Mouse (Mus musculus): ENCODE data around the gene Prdm2. TPM values are rescaled to one million over a fixed set of nuclear protein-coding genes. Genes with fewer than 3 reads are reported as not detected.

Prdm2 gene
- 8.9 and 9.6 TPM in 2 replicates for polyA plus RNA-seq (2015; fragmentation: Nextera tagmentation; extraction: Ambion mirVana)

DNA sequence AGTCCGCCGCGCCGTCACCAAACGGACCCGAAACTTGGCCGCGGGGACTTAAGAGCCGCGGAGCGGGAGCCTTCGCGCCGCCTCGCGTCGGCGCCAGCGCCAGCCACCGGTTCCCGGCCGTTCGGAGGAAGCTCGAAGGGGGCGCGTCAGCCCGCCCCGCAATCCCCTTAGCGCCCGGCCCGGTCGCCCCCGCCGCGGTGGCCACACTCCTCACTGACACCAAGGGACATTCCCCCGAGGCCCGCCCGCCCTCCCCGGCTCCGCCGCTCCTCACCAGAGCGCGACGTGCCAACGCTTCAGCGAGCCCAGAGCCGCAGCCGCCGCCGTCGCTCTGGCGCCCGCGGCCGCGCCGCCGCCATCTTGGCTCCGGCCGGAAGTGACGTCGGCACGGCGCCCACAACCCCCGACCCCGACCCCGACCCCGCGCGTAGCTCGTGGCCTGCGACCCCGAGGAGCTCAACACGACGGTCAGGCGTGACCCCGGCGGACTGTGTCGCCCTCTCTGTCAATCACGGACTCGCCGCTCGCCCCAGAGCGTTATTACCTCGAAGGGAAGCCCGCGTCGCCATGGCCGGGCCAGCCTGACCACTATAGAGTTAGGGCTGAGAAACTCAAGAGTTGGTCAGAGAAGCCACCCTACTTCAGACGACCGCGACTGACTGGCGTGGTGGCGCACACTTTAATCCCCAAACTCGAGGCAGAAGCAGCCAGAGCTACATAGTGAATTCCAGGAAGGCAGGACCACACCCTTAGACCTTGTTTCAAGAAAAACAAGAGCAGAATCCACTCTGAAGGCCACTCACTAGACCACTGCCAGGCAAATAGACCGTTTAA is at the start of gene Prdm2:
TSS of gene Prdm2 (minus strand) at position 655 of the 834 bp plus-strand sequence.
- peak; percentile 67 for DNase-seq (ENCODE audit: low spot score)

DNA sequence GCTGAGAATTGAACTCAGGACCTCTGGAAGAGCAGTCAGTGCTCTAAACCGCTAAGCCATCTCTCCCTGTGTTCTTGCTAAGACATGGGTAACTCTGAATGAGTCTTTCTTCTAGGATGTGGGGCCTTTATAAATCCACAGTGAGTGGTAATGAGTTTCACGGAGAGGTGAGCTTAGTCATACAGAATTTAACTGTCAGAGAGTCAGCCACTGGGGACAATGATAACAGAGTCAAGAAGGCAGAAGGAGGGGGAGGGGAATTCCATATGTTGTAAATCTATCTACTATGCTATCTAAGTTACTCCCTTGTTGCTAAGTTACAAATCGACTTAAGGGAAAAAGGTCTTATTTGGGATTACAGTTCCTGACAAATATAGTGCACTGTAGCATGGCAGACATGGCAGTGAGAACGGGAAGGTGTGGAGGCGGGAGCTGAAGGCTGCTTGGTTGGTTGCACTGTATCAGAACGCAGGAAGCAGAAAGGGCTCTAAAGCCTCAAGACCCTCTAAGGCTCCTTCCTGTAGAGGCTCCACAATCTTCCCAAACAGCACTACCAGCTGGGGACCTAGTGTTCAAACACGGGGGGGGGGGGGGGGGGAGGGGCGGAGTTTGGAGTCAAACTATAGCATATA is 47.0 kb upstream of the Prdm2 start:
- DNase-seq (ENCODE audit: low spot score): no peak

DNA sequence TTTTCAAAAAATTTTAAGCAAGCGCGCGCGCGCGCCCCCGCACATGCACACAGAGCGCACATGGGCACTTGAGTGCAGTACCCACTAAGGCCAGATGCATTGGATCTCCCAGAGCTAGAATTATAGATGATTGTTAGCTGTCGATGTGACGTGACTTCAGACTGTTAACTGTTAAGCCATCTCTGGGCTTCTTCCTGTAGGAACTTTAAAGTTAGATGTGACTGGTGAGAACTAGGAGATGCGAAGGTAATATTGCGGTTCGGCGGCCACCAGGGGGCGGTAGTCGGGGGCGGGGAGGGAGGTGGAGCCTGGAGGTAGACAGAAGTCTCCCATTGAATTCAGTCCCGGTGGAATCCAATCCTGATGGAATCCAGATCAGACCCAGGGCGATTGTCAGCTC is 45.7 kb upstream of the Prdm2 start:
- peak; percentile 23 for DNase-seq (ENCODE audit: low spot score)

- no peak for DNase-seq (ENCODE audit: low spot score)
Observed at GRCm38 (mm10) chr4:143257971-143258370, 45.2 kb upstream of the Prdm2 start.

GRCm38 (mm10) chr4:143255541-143255940 is 42.7 kb upstream of the Prdm2 start:
- DNase-seq (ENCODE audit: low spot score): no peak

DNA sequence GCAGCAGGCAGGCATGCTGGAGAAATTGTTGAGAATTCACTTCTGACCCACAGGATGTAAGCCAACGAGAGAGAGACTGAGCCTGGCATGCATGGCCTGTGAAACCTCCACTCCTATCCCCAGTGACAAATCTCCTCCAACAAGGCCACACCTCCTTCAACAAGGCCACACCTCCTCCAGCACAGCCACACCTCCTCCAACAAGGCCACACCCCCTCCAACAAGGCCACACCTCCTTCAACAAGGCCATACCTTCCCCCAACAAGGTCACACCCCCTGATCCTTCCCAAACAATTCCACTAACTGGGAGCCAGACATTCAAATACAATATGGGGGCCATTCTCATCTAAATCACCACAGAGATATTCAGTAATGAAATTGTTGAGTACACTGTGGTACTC is 40.6 kb upstream of the Prdm2 start:
- no peak for DNase-seq (ENCODE audit: low spot score)

- DNase-seq (ENCODE audit: low spot score): peak; percentile 40
Observed at GRCm38 (mm10) chr4:143248050-143248449, 35.3 kb upstream of the Prdm2 start.

DNA sequence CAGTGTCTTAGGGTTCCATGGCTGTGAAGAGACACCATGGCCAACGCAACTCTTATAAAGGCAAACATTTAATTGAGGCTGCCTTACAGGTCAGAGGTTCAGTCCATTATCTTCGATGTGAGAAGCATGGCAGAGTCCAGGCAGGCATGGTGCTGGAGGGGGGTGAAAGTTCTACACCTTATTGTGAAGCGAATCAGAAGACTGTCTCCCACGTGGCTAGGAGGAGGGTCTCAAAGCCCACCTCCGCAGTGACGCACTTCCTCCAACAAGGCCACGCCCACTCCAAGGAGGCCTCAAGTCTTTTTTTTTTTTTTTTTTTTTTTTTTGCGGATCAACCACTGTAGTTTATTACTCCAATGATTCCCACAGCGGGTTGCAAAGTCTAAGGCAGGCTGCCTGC is 28.5 kb upstream of the Prdm2 start:
- no peak for DNase-seq (ENCODE audit: low spot score)

DNA sequence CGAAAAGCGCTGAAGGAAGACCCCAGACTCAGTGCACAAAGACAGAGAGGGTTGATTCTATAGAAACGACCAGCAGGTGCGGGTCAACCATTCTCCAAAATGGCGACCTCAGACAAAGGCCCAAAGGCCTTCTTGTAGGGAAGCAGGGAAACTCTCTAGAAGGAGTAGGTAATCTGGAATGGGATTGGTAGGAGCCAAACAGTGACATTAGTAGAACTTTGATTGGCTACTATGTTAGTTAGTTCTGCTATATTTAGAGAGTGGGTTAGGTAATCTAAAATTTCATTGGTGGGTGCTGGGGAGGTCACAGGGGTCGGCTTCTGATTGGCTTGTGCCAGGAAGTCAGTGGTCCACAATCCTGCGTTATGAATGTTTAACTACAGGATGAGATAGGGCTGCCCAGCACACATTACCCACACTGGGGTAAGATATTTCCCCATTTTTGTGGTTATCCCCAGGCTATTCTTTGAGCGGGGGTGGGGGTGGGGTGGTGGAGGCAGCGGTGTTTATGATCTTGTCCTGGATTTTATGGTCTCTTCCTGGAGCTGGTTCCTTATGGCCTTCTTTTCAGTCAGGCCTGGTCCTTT is 26.9 kb upstream of the Prdm2 start:
- DNase-seq (ENCODE audit: low spot score): no peak

DNA sequence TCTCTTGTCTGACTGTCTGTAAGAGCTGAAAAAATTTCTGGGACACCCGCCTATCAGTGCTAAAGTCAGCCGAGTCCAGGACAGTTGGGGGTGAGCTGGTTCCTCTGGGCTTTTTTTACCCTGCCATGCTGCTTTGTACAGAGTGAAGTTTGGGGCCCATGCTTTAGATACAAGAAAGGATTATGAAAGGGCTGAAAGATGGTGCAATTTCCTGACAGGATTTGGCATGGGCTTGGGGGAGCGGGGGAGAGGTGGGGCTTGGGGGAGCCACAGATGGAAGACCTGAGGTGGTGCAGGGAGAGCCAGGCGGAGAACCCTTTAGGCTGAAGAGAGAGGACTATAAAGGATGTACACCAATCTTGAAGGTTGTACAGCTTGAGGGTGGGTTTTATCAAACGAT is 26.3 kb upstream of the Prdm2 start:
- no peak for DNase-seq (ENCODE audit: low spot score)

DNA sequence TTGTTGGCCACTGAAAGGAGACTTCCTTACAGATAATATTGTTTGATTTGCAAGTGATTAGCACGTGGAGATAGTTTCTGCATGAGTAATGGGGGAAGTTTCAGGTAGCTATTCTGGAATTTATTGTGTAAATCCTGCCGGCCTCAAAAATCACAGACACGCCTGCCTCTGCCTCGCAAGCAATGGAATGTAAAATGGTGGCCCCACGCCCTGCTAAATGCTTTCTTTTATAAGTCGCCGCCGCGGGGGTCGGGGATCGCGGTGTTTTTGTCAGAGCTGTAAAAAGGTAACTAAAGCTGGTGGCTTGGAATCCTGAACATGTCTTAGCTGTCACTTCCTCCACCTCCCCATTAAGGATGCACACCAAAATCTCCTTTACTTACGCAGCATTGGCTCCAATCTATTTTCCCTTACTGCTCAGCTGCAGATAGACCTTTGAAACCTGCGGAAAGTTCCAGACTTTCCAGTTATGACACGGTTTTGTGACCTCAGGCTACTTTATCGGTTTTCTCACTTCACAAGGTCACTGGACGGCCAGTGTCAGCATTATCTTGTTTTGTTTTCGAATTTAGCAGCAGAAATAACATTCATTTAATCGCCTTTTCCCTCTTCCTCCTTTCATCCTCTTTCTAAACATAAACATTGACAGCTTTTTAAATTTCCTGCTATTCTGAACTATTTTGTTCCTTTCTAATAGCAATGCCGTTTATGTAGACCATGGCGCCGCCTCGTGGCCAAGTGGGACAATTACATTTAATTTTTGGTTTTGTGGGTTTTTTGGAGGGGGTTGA is 25.6 kb upstream of the Prdm2 start:
- peak; percentile 44 for DNase-seq (ENCODE audit: low spot score)

DNA sequence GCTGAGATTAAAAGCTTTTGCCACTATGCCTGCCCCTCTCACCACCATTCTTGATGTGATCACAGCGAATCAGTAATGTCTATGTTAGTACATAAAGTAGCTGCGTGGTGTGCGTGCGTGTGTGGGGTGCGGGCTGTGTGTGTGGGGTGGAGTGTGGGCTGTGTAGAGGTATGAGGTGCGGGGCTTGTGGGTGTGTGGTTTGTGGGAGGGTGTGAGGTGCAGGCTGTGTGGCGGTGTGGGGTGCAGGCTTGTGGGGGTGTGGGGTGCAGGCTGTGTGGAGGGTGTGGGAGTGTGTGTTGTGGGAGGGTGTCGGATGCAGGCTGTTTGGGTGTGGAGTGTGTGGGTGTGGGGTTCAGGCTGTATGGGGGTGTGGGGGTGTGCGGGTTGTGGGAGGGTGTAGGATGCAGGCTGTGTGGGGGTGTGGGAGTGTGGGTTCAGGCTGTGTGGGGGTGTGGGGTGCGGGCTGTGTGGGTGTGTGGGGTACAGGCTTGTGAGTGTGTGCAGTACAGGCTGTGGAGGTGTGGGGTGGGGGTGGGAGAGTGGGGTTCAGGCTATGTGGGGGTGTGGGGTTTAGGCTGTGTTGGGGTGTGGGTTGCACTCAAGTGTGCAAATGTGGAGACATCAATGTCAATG is 19.1 kb upstream of the Prdm2 start:
- DNase-seq (ENCODE audit: low spot score): no peak

DNA sequence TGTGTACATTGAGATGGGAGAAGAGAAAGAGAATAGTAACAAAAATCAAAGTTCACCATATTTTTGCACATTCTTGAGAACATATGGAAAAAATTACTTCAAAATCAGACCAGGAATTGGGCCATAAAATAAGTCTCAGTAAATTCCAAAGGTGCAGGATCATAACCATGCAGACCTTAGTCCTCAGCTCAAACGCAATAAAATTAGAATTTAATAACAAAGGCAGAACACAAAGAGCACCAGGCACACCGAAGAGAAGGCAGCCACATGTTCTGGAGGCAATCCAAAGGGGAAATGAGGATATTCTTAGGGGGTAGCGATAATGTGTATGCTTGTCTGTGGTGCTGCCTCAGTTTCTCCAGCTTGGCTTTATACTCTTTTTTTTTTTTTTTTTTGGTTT is 18.3 kb upstream of the Prdm2 start:
- DNase-seq (ENCODE audit: low spot score): no peak

DNA sequence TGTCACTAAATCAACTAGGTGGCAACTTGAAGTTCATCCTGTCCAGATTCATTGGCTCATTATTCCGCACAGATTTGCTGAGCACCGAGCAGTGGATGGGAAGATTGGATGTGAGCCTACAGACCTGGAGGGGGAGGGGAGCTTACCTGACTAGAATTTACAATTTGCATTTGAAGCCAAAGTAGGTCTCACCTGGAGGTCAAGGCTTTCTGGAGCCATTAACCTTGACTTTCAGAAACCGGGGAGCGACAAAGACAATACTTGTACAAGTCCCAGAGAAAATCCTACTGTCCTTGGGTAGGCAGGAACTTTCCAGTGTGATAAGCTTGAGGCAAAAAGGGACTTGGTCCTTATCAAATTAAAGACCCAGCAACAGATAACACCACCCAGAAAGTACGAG is 15.2 kb upstream of the Prdm2 start:
- DNase-seq (ENCODE audit: low spot score): no peak

DNA sequence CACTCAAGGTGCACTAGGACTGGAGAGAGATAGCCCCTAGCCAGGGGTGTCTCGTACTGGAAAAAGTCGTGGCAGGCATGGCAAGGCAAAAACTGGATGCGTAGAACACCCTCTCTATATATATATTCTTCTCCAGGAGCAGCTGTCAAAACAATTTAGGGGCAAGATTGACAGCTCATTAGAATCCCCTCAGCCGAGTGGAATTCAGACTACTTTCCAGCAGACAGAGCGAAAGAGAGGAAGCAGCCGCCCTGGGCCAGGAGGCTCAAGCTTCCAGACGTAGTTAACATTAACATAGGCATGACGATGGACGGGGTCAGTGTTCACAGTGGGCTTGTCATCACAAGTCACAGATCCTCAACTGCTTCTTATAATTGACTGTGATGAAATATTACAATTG is 13.1 kb upstream of the Prdm2 start:
- no peak for DNase-seq (ENCODE audit: low spot score)

GRCm38 (mm10) chr4:143219316-143219751 is 6.5 kb upstream of the Prdm2 start:
- DNase-seq (ENCODE audit: low spot score): peak; percentile 78

DNA sequence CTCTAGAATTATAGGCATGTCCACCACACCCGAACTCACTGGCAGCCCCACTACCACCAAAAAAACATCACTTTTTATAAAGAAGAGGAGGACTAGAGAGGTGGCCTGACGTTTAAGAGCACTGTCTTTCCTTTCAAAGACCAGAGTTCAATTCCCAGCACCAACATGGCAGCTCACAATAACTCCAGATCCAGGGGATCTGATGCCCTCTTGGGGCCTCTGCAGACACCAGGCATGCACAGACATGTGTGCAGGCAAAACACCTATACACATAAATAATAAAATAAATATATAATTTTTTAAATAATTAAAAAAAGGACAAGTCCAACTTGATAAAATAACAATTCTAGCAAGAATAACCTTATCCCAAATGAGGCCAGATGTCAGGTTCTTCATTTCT is 6.1 kb upstream of the Prdm2 start:
- DNase-seq (ENCODE audit: low spot score): no peak

- no peak for DNase-seq (ENCODE audit: low spot score)
Observed at GRCm38 (mm10) chr4:143217189-143217588, 4.4 kb upstream of the Prdm2 start.

DNA sequence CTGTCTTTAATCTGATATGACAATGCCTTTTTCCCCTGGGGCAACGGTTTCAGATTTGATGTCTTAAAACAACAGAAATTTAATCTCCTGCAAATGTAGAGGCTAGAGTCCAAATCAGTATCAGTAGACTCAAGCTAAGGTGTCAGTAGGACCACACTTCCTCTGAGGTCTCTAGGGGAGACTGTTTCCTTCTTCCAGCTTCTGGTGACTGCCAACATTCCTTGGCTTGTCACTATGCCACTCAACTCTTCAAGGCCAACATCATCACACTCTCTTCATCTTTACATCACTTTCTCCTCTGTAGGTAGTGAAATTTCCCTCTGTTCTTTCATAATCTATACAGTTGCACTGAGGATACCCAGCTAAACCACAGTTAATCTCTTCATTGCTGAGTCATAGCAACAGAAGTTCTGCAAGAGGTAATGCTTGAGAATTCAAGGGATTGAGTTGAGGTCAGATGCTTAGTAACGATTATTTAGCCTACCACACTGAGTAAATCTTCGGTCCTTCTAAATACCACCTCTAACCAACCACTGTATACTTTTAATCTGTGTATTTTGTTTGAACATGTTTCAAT is 1.5 kb upstream of the Prdm2 start:
- no peak for DNase-seq (ENCODE audit: low spot score)

GRCm38 (mm10) chr4:143213571-143213970 is 776 bp upstream of the Prdm2 start:
- no peak for DNase-seq (ENCODE audit: low spot score)

DNA sequence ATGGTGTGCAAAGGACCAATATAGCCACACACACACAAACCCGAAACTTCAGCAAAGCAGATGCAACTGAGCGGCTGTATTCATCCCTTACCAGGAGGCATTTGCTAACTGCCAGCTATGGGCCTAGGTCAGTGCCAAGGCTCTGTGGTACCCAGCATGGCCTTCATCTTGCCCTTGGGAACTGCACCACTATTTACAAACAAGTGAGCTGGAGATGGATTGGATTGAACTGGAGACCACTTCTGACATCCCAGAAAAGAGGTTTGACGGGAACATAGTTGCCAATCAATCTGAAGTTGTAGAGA is 332 bp upstream of the Prdm2 start:
- DNase-seq (ENCODE audit: low spot score): no peak

All from thymus, postnatal 0 days (tissue).